Mouse (Mus musculus): ENCODE results near the gene Rhno1. TPM values are rescaled to one million over a fixed set of nuclear protein-coding genes. Genes with fewer than 3 reads are reported as not detected.
A peak's percentile ranks its signal among the peaks of the same experiment; 100 is the strongest.

Gene Rhno1
- polyA plus RNA-seq, 1 experiment: 71.9 TPM

GRCm38 (mm10) chr6:128370040-128370439 is 7.3 kb upstream of the Rhno1 start:
- no peaks in the 10 kb centered on the region for H3K4me1 ChIP-seq (ENCODE audit: control insufficient read depth, insufficient read depth, low read length)
- H3K9ac ChIP-seq (ENCODE audit: low read depth, poor library complexity, severe bottlenecking): no peak overlapping the region
- H3K27me3 ChIP-seq (ENCODE audit: control insufficient read depth, insufficient read depth, low read length, poor library complexity, severe bottlenecking): no peaks in the 10 kb centered on the region
- H3K36me3 ChIP-seq (ENCODE audit: control insufficient read depth, insufficient read depth, low read length, poor library complexity, severe bottlenecking): peaks cover 77% of the 10 kb centered on the region
- no peaks in the 10 kb centered on the region for H3K9me3 ChIP-seq (replicated peaks; ENCODE audit: control insufficient read depth, insufficient read depth, low read length, poor library complexity, severe bottlenecking)
- H3K4me3 ChIP-seq (ENCODE audit: low read depth, low read length): no peak overlapping the region
- H3K27ac ChIP-seq (ENCODE audit: insufficient read depth, low read length): no peak overlapping the region
- TF ChIP-seq EP300 (IDR thresholded peaks at IDR 0.05; ENCODE audit: insufficient read depth, low read depth, low read length) (no peak), POLR2A (IDR thresholded peaks at IDR 0.05; ENCODE audit: insufficient read depth, low read length) (no peak), CTCF (IDR thresholded peaks at IDR 0.05; ENCODE audit: low read depth, low read length) (no peak)

GRCm38 (mm10) chr6:128366466-128366865 is 3.8 kb upstream of the Rhno1 start:
- H3K27ac ChIP-seq (ENCODE audit: insufficient read depth, low read length): no peak overlapping the region
- H3K9me3 ChIP-seq (replicated peaks; ENCODE audit: control insufficient read depth, insufficient read depth, low read length, poor library complexity, severe bottlenecking): no peaks in the 10 kb centered on the region
- H3K9ac ChIP-seq (ENCODE audit: low read depth, poor library complexity, severe bottlenecking): no peak overlapping the region
- H3K4me1 ChIP-seq (ENCODE audit: control insufficient read depth, insufficient read depth, low read length): no peaks in the 10 kb centered on the region
- H3K27me3 ChIP-seq (ENCODE audit: control insufficient read depth, insufficient read depth, low read length, poor library complexity, severe bottlenecking): no peaks in the 10 kb centered on the region
- H3K4me3 ChIP-seq (ENCODE audit: low read depth, low read length): no peak overlapping the region
- TF ChIP-seq CTCF (IDR thresholded peaks at IDR 0.05; ENCODE audit: low read depth, low read length): no peak
- no peak for TF ChIP-seq EP300 (IDR thresholded peaks at IDR 0.05; ENCODE audit: insufficient read depth, low read depth, low read length)
- TF ChIP-seq POLR2A (IDR thresholded peaks at IDR 0.05; ENCODE audit: insufficient read depth, low read length): no peak
- peaks cover 50% of the 10 kb centered on the region for H3K36me3 ChIP-seq (ENCODE audit: control insufficient read depth, insufficient read depth, low read length, poor library complexity, severe bottlenecking)

DNA sequence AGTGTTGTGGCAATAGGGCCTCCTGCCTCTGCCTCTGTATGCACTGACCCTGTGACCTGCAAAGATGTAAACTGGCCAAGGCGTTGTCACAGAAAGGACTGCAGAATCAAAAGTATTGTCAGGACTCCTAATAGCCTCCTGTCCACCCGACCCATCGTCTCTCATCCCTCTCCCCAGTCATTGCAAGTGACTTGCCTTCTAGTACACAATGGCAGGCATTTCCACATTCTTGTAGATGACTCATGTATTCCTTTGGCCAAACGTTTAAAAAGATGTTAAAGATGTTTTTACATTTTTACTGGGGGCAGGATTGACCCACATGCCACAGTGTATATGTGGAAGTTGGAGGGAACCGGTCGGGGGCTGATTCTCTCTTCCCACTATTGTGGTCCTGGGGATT is 2.0 kb upstream of the Rhno1 start:
- H3K27me3 ChIP-seq (ENCODE audit: control insufficient read depth, insufficient read depth, low read length, poor library complexity, severe bottlenecking): no peaks in the 10 kb centered on the region
- H3K9ac ChIP-seq (ENCODE audit: low read depth, poor library complexity, severe bottlenecking): no peak overlapping the region
- H3K36me3 ChIP-seq (ENCODE audit: control insufficient read depth, insufficient read depth, low read length, poor library complexity, severe bottlenecking): peaks cover 34% of the 10 kb centered on the region
- no peaks in the 10 kb centered on the region for H3K9me3 ChIP-seq (replicated peaks; ENCODE audit: control insufficient read depth, insufficient read depth, low read length, poor library complexity, severe bottlenecking)
- no peak for TF ChIP-seq EP300 (IDR thresholded peaks at IDR 0.05; ENCODE audit: insufficient read depth, low read depth, low read length)
- TF ChIP-seq CTCF (IDR thresholded peaks at IDR 0.05; ENCODE audit: low read depth, low read length): no peak
- TF ChIP-seq POLR2A (IDR thresholded peaks at IDR 0.05; ENCODE audit: insufficient read depth, low read length): no peak
- H3K4me3 ChIP-seq (ENCODE audit: low read depth, low read length): no peak overlapping the region
- H3K4me1 ChIP-seq (ENCODE audit: control insufficient read depth, insufficient read depth, low read length): no peaks in the 10 kb centered on the region
- no peak overlapping the region for H3K27ac ChIP-seq (ENCODE audit: insufficient read depth, low read length)

DNA sequence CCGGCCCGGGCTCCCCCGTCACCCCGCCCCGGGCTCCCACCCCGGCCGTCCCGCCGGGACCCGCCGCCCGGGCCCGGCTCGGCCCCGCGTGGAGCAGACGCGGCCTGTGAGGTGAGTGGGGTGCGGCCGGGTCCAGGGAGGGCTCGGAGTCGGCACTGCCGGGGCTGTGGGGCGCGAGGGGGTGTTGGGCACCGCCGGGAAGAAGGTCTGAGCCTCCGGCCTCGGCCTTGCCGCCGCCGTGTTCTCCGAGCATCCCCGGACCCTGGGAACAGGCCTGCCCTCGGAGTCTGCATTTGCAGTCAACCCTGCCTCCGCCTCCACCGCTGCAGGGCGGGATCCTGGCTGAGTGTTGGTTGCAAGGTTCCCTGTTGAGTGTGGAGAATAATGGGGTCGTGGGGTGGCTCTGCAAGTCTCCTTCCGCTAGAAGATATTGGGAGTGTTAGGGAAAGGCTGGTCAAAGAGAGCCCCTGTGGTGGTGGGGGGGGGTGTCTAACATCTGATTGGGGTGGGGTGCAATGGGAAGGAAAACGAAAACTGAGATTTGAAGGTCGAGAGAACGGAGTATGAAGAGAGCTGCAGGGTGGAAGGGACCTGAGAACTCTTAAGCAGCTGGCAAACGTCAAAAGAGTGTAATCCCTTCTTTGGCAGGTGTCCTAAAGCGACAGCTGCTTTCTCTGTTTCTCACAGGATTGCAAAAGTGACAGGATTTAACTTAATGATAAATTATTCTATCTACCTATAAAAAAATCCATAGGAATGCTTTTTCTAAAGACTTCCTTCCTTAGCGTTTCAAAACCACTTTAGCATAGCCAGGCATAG is 505 bp upstream of the Rhno1 start:
- Histone ChIP-seq H3K36me3 (ENCODE audit: control insufficient read depth, insufficient read depth, low read length, poor library complexity, severe bottlenecking) (peaks cover 28% of the 10 kb centered on the region), H3K9me3 (replicated peaks; ENCODE audit: control insufficient read depth, insufficient read depth, low read length, poor library complexity, severe bottlenecking) (no peaks in the 10 kb centered on the region), H3K27me3 (ENCODE audit: control insufficient read depth, insufficient read depth, low read length, poor library complexity, severe bottlenecking) (no peaks in the 10 kb centered on the region), H3K4me1 (ENCODE audit: control insufficient read depth, insufficient read depth, low read length) (no peaks in the 10 kb centered on the region), H3K9ac (ENCODE audit: low read depth, poor library complexity, severe bottlenecking) (peak overlapping the region; percentile 98), H3K4me3 (ENCODE audit: low read depth, low read length) (peak overlapping the region; percentile 99), H3K27ac (ENCODE audit: insufficient read depth, low read length) (peak overlapping the region; percentile 72)
- TF ChIP-seq CTCF (IDR thresholded peaks at IDR 0.05; ENCODE audit: low read depth, low read length) (no peak), EP300 (IDR thresholded peaks at IDR 0.05; ENCODE audit: insufficient read depth, low read depth, low read length) (no peak), POLR2A (IDR thresholded peaks at IDR 0.05; ENCODE audit: insufficient read depth, low read length) (no peak)

DNA sequence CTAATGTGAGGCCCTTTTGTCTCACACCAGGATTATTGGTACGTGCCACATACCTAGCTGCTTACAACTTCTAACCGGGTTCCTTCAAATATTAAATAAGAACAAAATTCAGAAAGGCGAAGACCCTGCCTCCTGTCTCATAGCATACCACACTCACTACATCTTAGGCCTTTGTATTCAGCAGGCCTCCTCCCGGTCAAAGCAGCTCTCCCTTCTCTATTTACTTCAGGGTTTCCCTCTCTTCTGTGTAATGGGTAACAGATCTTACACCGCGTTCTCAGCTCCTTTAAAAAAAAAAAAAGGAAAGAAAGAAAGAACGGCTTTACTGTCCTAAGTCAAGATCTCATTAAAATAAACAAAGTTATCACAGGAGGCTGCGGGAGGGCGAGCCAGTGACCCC is 810 bp downstream of the Rhno1 start:
- Histone ChIP-seq H3K27me3 (ENCODE audit: control insufficient read depth, insufficient read depth, low read length, poor library complexity, severe bottlenecking) (no peaks in the 10 kb centered on the region), H3K9ac (ENCODE audit: low read depth, poor library complexity, severe bottlenecking) (peak overlapping the region; percentile 98), H3K36me3 (ENCODE audit: control insufficient read depth, insufficient read depth, low read length, poor library complexity, severe bottlenecking) (peaks cover 30% of the 10 kb centered on the region), H3K4me1 (ENCODE audit: control insufficient read depth, insufficient read depth, low read length) (no peaks in the 10 kb centered on the region), H3K9me3 (replicated peaks; ENCODE audit: control insufficient read depth, insufficient read depth, low read length, poor library complexity, severe bottlenecking) (no peaks in the 10 kb centered on the region), H3K27ac (ENCODE audit: insufficient read depth, low read length) (peak overlapping the region; percentile 80; the same call in 1 of the 2 replicates), H3K4me3 (ENCODE audit: low read depth, low read length) (peak overlapping the region; percentile 99)
- TF ChIP-seq CTCF (IDR thresholded peaks at IDR 0.05; ENCODE audit: low read depth, low read length) (no peak), EP300 (IDR thresholded peaks at IDR 0.05; ENCODE audit: insufficient read depth, low read depth, low read length) (no peak), POLR2A (IDR thresholded peaks at IDR 0.05; ENCODE audit: insufficient read depth, low read length) (no peak)

GRCm38 (mm10) chr6:128358999-128359398 is 3.7 kb downstream of the Rhno1 start:
- no peak overlapping the region for H3K9ac ChIP-seq (ENCODE audit: low read depth, poor library complexity, severe bottlenecking)
- H3K4me1 ChIP-seq (ENCODE audit: control insufficient read depth, insufficient read depth, low read length): no peaks in the 10 kb centered on the region
- no peaks in the 10 kb centered on the region for H3K27me3 ChIP-seq (ENCODE audit: control insufficient read depth, insufficient read depth, low read length, poor library complexity, severe bottlenecking)
- no peaks in the 10 kb centered on the region for H3K9me3 ChIP-seq (replicated peaks; ENCODE audit: control insufficient read depth, insufficient read depth, low read length, poor library complexity, severe bottlenecking)
- no peak overlapping the region for H3K4me3 ChIP-seq (ENCODE audit: low read depth, low read length)
- H3K27ac ChIP-seq (ENCODE audit: insufficient read depth, low read length): no peak overlapping the region
- peaks cover 23% of the 10 kb centered on the region for H3K36me3 ChIP-seq (ENCODE audit: control insufficient read depth, insufficient read depth, low read length, poor library complexity, severe bottlenecking)
- no peak for TF ChIP-seq POLR2A (IDR thresholded peaks at IDR 0.05; ENCODE audit: insufficient read depth, low read length)
- TF ChIP-seq CTCF (IDR thresholded peaks at IDR 0.05; ENCODE audit: low read depth, low read length): peak; percentile 78
